Mouse (Mus musculus): ENCODE measurements around the gene Bcl2.

The Bcl2 gene

GRCm38 (mm10) chr1:106666140-106667088 is 47.7 kb downstream of the Bcl2 start:
- DNase-seq (ENCODE audit: low spot score in 2 of 2), result no peak

- no peak for DNase-seq (ENCODE audit: low spot score in 2 of 2)
Measured at GRCm38 (mm10) chr1:106664978-106665377, 49.1 kb downstream of the Bcl2 start.

- no peak for DNase-seq (ENCODE audit: low spot score in 2 of 2)
Measured at GRCm38 (mm10) chr1:106662486-106662885, 51.6 kb downstream of the Bcl2 start.

- DNase-seq (ENCODE audit: low spot score in 2 of 2), result no peak
Measured at GRCm38 (mm10) chr1:106658293-106658847, 55.7 kb downstream of the Bcl2 start.

GRCm38 (mm10) chr1:106656207-106656738 is 57.8 kb downstream of the Bcl2 start:
- no peak for DNase-seq (ENCODE audit: low spot score in 2 of 2)

- DNase-seq (ENCODE audit: low spot score in 2 of 2), result no peak
Measured at GRCm38 (mm10) chr1:106654254-106654653, 59.8 kb downstream of the Bcl2 start.

- DNase-seq (ENCODE audit: low spot score in 2 of 2), result no peak
Measured at GRCm38 (mm10) chr1:106653441-106653860, 60.6 kb downstream of the Bcl2 start.

GRCm38 (mm10) chr1:106651211-106651610 is 62.9 kb downstream of the Bcl2 start:
- DNase-seq (ENCODE audit: low spot score in 2 of 2), result no peak

- no peak for DNase-seq (ENCODE audit: low spot score in 2 of 2)
Measured at GRCm38 (mm10) chr1:106650427-106650826, 63.6 kb downstream of the Bcl2 start.

GRCm38 (mm10) chr1:106647336-106647735 is 66.7 kb downstream of the Bcl2 start:
- no peak for DNase-seq (ENCODE audit: low spot score in 2 of 2)

- DNase-seq (ENCODE audit: low spot score in 2 of 2), result no peak
Measured at GRCm38 (mm10) chr1:106644566-106644965, 69.5 kb downstream of the Bcl2 start.

GRCm38 (mm10) chr1:106643527-106643926 is 70.5 kb downstream of the Bcl2 start:
- DNase-seq (ENCODE audit: low spot score in 2 of 2), result no peak

- no peak for DNase-seq (ENCODE audit: low spot score in 2 of 2)
Measured at GRCm38 (mm10) chr1:106640577-106640976, 73.5 kb downstream of the Bcl2 start.

GRCm38 (mm10) chr1:106637705-106638104 is 76.4 kb downstream of the Bcl2 start:
- no peak for DNase-seq (ENCODE audit: low spot score in 2 of 2)

- no peak for DNase-seq (ENCODE audit: low spot score in 2 of 2)
Measured at GRCm38 (mm10) chr1:106636714-106637113, 77.4 kb downstream of the Bcl2 start.

GRCm38 (mm10) chr1:106633207-106633606 is 80.9 kb downstream of the Bcl2 start:
- no peak for DNase-seq (ENCODE audit: low spot score in 2 of 2)

GRCm38 (mm10) chr1:106631869-106632463 is 82.1 kb downstream of the Bcl2 start:
- DNase-seq (ENCODE audit: low spot score in 2 of 2), result no peak

- no peak for DNase-seq (ENCODE audit: low spot score in 2 of 2)
Measured at GRCm38 (mm10) chr1:106630973-106631372, 83.1 kb downstream of the Bcl2 start.

GRCm38 (mm10) chr1:106629931-106630682 is 84.0 kb downstream of the Bcl2 start:
- no peak for DNase-seq (ENCODE audit: low spot score in 2 of 2)

- no peak for DNase-seq (ENCODE audit: low spot score in 2 of 2)
Measured at GRCm38 (mm10) chr1:106629470-106629830, 84.6 kb downstream of the Bcl2 start.

- DNase-seq (ENCODE audit: low spot score in 2 of 2), result no peak
Measured at GRCm38 (mm10) chr1:106628718-106629469, 85.2 kb downstream of the Bcl2 start.
